In the genomic region with DNA sequence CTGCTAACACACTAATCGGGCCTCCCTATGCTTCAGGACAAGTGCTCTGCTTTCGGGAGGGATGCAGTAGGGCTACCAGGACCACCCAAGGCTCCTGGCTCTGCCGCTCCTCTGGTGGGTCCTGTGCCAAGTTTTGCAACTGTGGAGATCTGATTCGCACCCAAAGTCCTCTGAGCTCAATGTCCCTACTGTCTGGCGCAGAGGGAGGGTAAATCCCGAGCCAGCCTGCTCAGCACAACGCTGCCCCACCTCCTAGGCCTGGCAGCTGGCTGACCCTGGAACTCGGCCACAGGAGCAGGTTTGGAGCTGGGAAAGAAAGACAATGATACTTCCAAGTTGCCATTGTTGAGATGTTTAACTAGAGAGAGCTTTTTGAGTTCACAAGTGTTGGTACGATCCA, we compare ENCODE assay signal across 12 mouse cellular contexts. TPM values are rescaled to one million over a fixed set of nuclear protein-coding genes. Genes with fewer than 3 reads are reported as not detected.
DNase-seq lines count a peak whose midpoint lies in the region; ATAC-seq and TF ChIP-seq lines count a peak whose summit lies in the region.
"Had no signal": no experiment of that assay in that cellular context is flagged by ENCODE, and none has a peak within 500 bp of the region (broad histone marks: within the 10 kb centered on the region; RNA-seq: fewer than 3 reads in every experiment).

No protein-coding gene starts in this region.

- H3K4me1 ChIP-seq in hindbrain, embryonic 16.5 days (ENCODE audit: control insufficient read depth, insufficient read depth, low read depth, low read length), result no peaks in the 10 kb centered on the region
- peaks cover 8% of the 10 kb centered on the region; the same call in 1 of the 2 replicates for H3K4me1 ChIP-seq in hindbrain, embryonic 10.5 days (replicated peaks)
- H3K4me1 ChIP-seq in midbrain, postnatal 0 days (ENCODE audit: insufficient read depth, low read length), result no peaks in the 10 kb centered on the region
- no peaks in the 10 kb centered on the region for H3K4me1 ChIP-seq in midbrain, embryonic 16.5 days (ENCODE audit: control insufficient read depth, insufficient read depth, low read length)
- H3K4me1 ChIP-seq: intestine, embryonic 15.5 days; midbrain, embryonic 15.5 days had no signal

- peak; percentile 82 for ATAC-seq in hindbrain, embryonic 16.5 days
- peak; percentile 44; the same call in 1 of the 2 replicates for ATAC-seq in midbrain, postnatal 0 days (ENCODE audit: low FRiP score)
- no peak; the same call in 1 of the 2 replicates for ATAC-seq in midbrain, embryonic 16.5 days
- ATAC-seq: activated CD4-positive, CD25-positive, alpha-beta regulatory T cell, adult 4 months; intestine, embryonic 15.5 days; midbrain, embryonic 15.5 days had no signal

- TF ChIP-seq POLR2A in myocyte (IDR thresholded peaks at IDR 0.05; ENCODE audit: insufficient read length, low read depth), result no peak

- H3K27ac ChIP-seq in hindbrain, embryonic 16.5 days (ENCODE audit: low read depth, low read length), result no peak overlapping the region
- no peak overlapping the region for H3K27ac ChIP-seq in hindbrain, embryonic 10.5 days
- no peak overlapping the region for H3K27ac ChIP-seq in midbrain, postnatal 0 days (ENCODE audit: low read depth, low read length)
- no peak overlapping the region for H3K27ac ChIP-seq in midbrain, embryonic 16.5 days (ENCODE audit: low read length)
- H3K27ac ChIP-seq: intestine, embryonic 15.5 days; liver, embryonic 14.5 days; midbrain, embryonic 15.5 days had no signal

- no peaks in the 10 kb centered on the region for H3K9me3 ChIP-seq in hindbrain, embryonic 16.5 days (ENCODE audit: control insufficient read depth, low read length)
- H3K9me3 ChIP-seq in hindbrain, embryonic 10.5 days, result no peaks in the 10 kb centered on the region
- H3K9me3 ChIP-seq in midbrain, postnatal 0 days (ENCODE audit: low read length), result no peaks in the 10 kb centered on the region
- H3K9me3 ChIP-seq in midbrain, embryonic 16.5 days (replicated peaks; ENCODE audit: control insufficient read depth, low read length, poor library complexity, severe bottlenecking), result no peaks in the 10 kb centered on the region
- H3K9me3 ChIP-seq: intestine, embryonic 15.5 days; midbrain, embryonic 15.5 days had no signal

- H3K36me3 ChIP-seq in hindbrain, embryonic 16.5 days (ENCODE audit: control insufficient read depth, insufficient read depth, low read length), result no peaks in the 10 kb centered on the region
- H3K36me3 ChIP-seq in hindbrain, embryonic 10.5 days, result no peaks in the 10 kb centered on the region
- no peaks in the 10 kb centered on the region for H3K36me3 ChIP-seq in midbrain, postnatal 0 days (ENCODE audit: insufficient read depth, low read length)
- no peaks in the 10 kb centered on the region for H3K36me3 ChIP-seq in midbrain, embryonic 16.5 days (ENCODE audit: control insufficient read depth, insufficient read depth, low read length)
- no peaks in the 10 kb centered on the region for H3K36me3 ChIP-seq in myocyte (ENCODE audit: control insufficient read depth, insufficient read depth)
- H3K36me3 ChIP-seq: intestine, embryonic 15.5 days; midbrain, embryonic 15.5 days had no signal

- no peak overlapping the region for H3K4me2 ChIP-seq in hindbrain, embryonic 16.5 days (ENCODE audit: low read length)
- H3K4me2 ChIP-seq in midbrain, postnatal 0 days (ENCODE audit: low read depth, low read length, poor library complexity, severe bottlenecking), result no peak overlapping the region
- H3K4me2 ChIP-seq in midbrain, embryonic 16.5 days (ENCODE audit: low read length), result no peak overlapping the region
- no peak overlapping the region for H3K4me2 ChIP-seq in myocyte (ENCODE audit: low read depth)
- H3K4me2 ChIP-seq: intestine, embryonic 15.5 days; midbrain, embryonic 15.5 days had no signal

- WGBS in hindbrain, embryonic 16.5 days, result 61% methylated on average over 9 of the region's 9 CpGs
- 86% methylated on average over 9 of the region's 9 CpGs for whole genome bisulfite sequencing in hindbrain, embryonic 10.5 days
- WGBS in midbrain, postnatal 0 days, result 57% methylated on average over 9 of the region's 9 CpGs
- WGBS in midbrain, embryonic 16.5 days, result 64% methylated on average over 9 of the region's 9 CpGs

- no peak overlapping the region for H3K4me3 ChIP-seq in hindbrain, embryonic 16.5 days (ENCODE audit: low read length)
- no peak overlapping the region for H3K4me3 ChIP-seq in hindbrain, embryonic 10.5 days
- no peak overlapping the region for H3K4me3 ChIP-seq in midbrain, postnatal 0 days (ENCODE audit: low read depth, low read length)
- H3K4me3 ChIP-seq in midbrain, embryonic 16.5 days (ENCODE audit: low read depth, low read length), result no peak overlapping the region
- H3K4me3 ChIP-seq in myocyte, result no peak overlapping the region
- H3K4me3 ChIP-seq: intestine, embryonic 15.5 days; midbrain, embryonic 15.5 days had no signal

- no peak for DNase-seq in hindbrain, embryonic 10.5 days (ENCODE audit: low spot score)
- DNase-seq in midbrain, postnatal 0 days (ENCODE audit: low spot score), result peak; percentile 58
- DNase-seq in gastrocnemius, postnatal 14 days, result peak; percentile 70
- no peak for DNase-seq in left cerebral cortex, adult 11 months (ENCODE audit: low spot score)
- no peak for DNase-seq in embryo, embryonic 10 days (ENCODE audit: low spot score)

- H3K27me3 ChIP-seq in hindbrain, embryonic 16.5 days (replicated peaks; ENCODE audit: control insufficient read depth, insufficient read depth, low read length), result no peaks in the 10 kb centered on the region
- no peaks in the 10 kb centered on the region for H3K27me3 ChIP-seq in hindbrain, embryonic 10.5 days (ENCODE audit: insufficient read depth, poor library complexity, severe bottlenecking)
- no peaks in the 10 kb centered on the region for H3K27me3 ChIP-seq in midbrain, postnatal 0 days (ENCODE audit: insufficient read depth, low read length)
- no peaks in the 10 kb centered on the region for H3K27me3 ChIP-seq in midbrain, embryonic 16.5 days (ENCODE audit: control insufficient read depth, insufficient read depth, low read depth, low read length)
- H3K27me3 ChIP-seq in myocyte (ENCODE audit: control insufficient read depth, insufficient read depth, insufficient read length), result no peaks in the 10 kb centered on the region
- H3K27me3 ChIP-seq: intestine, embryonic 15.5 days; midbrain, embryonic 15.5 days had no signal

- H3K79me2 ChIP-seq in myocyte (ENCODE audit: control insufficient read depth, insufficient read depth), result no peaks in the 10 kb centered on the region

- intact Hi-C loops in gastrocnemius, postnatal 14 days (cut with DNase I; ENCODE audit: low total_unique reads), result no loop called here

- no peak for TF ChIP-seq CTCF in midbrain, postnatal 0 days (IDR thresholded peaks at IDR 0.05)

- H3ac ChIP-seq in myocyte (ENCODE audit: control insufficient read depth, insufficient read length), result no peak overlapping the region

- no peak overlapping the region for H3K9ac ChIP-seq in hindbrain, embryonic 16.5 days (ENCODE audit: low read depth, low read length)
- H3K9ac ChIP-seq in midbrain, postnatal 0 days (replicated peaks; ENCODE audit: low read length, poor library complexity, severe bottlenecking), result no peak overlapping the region
- H3K9ac ChIP-seq in midbrain, embryonic 16.5 days (ENCODE audit: low read depth, low read length), result no peak overlapping the region
- H3K9ac ChIP-seq: intestine, embryonic 15.5 days; liver, embryonic 14.5 days; midbrain, embryonic 15.5 days had no signal

TF ChIP-seq in myocyte, 11 proteins besides CTCF, POLR2A, EP300 and RAD21 (continues in another document):
- TF ChIP-seq USF1 (IDR thresholded peaks at IDR 0.05; ENCODE audit: low read depth) (no peak), TCF3 (IDR thresholded peaks at IDR 0.05; ENCODE audit: insufficient read length, low read depth) (no peak), CEBPB (IDR thresholded peaks at IDR 0.05; ENCODE audit: insufficient read depth, poor library complexity, severe bottlenecking) (no peak), E2F4 (IDR thresholded peaks at IDR 0.05; ENCODE audit: insufficient read depth) (no peak), MAX (IDR thresholded peaks at IDR 0.05; ENCODE audit: low read depth) (no peak), POLR2AphosphoS2 (IDR thresholded peaks at IDR 0.05; ENCODE audit: insufficient read length, low read depth) (no peak), MYOD1 (IDR thresholded peaks at IDR 0.05; ENCODE audit: control insufficient read depth in 1 of 3, insufficient read length in 2 of 3, low read depth in 2 of 3) (peak in 1 of 3 experiments; percentile 51), SRF (IDR thresholded peaks at IDR 0.05; ENCODE audit: control insufficient read depth, insufficient read length, low read depth) (no peak), TCF12 (IDR thresholded peaks at IDR 0.05; ENCODE audit: insufficient read depth, poor library complexity, severe bottlenecking) (no peak)

RNA-seq across cellular contexts. Expression of gene Emilin3, which starts 13.1 kb away (rescaled TPM):
- polyA plus RNA-seq in hindbrain, embryonic 16.5 days (2015; fragmentation: Nextera tagmentation; extraction: Ambion mirVana), result 0.70 and 1.3 TPM in 2 replicates
- 2.6 and 3.4 TPM in 2 replicates for polyA plus RNA-seq in hindbrain, embryonic 10.5 days (2016; fragmentation: Nextera tagmentation; extraction: Ambion mirVana)
- 0.55 and 1.6 TPM in 2 replicates for total RNA-seq in midbrain, postnatal 0 days (2014; rRNA removed)
- polyA plus RNA-seq in midbrain, postnatal 0 days (2015; fragmentation: Nextera tagmentation; extraction: Ambion mirVana), result 0.44 and 0.51 TPM in 2 replicates
- 0.58 and 0.65 TPM in 2 replicates for polyA plus RNA-seq in midbrain, embryonic 16.5 days (2015; fragmentation: Nextera tagmentation; extraction: Ambion mirVana)
- total RNA-seq in gastrocnemius, postnatal 14 days (2021), result 1 to 10 TPM; 2.1 to 3.8 TPM
- not detected for polyA plus RNA-seq in myocyte (2012; fragmentation: generic; extraction: Trizol)
- polyA plus RNA-seq: activated CD4-positive, CD25-positive, alpha-beta regulatory T cell, adult 4 months had no signal

RNA-seq across cellular contexts. Expression of gene Lpin3, which starts 44.7 kb away (rescaled TPM):
- polyA plus RNA-seq in hindbrain, embryonic 16.5 days (2015; fragmentation: Nextera tagmentation; extraction: Ambion mirVana), result 0.43 and 0.66 TPM in 2 replicates
- polyA plus RNA-seq in hindbrain, embryonic 10.5 days (2016; fragmentation: Nextera tagmentation; extraction: Ambion mirVana), result 0.52 and 1.1 TPM in 2 replicates
- total RNA-seq in midbrain, postnatal 0 days (2014; rRNA removed), result 1.1 and 3.7 TPM in 2 replicates
- 0.38 and 0.55 TPM in 2 replicates for polyA plus RNA-seq in midbrain, postnatal 0 days (2015; fragmentation: Nextera tagmentation; extraction: Ambion mirVana)
- 0.33 and 0.45 TPM in 2 replicates for polyA plus RNA-seq in midbrain, embryonic 16.5 days (2015; fragmentation: Nextera tagmentation; extraction: Ambion mirVana)
- 10 to 100 TPM in 1 of 2 experiments, 1 to 10 TPM in 1; 8.2 to 10.1 TPM for total RNA-seq in gastrocnemius, postnatal 14 days (2021)
- 10.5 TPM for polyA plus RNA-seq in myocyte (2012; fragmentation: generic; extraction: Trizol)

RNA-seq across cellular contexts. Expression of gene Zhx3, which starts 52.4 kb away (rescaled TPM):
- 19.9 and 21.0 TPM in 2 replicates for polyA plus RNA-seq in hindbrain, embryonic 16.5 days (2015; fragmentation: Nextera tagmentation; extraction: Ambion mirVana)
- 7.3 and 7.6 TPM in 2 replicates for polyA plus RNA-seq in hindbrain, embryonic 10.5 days (2016; fragmentation: Nextera tagmentation; extraction: Ambion mirVana)
- 43.9 and 63.9 TPM in 2 replicates for total RNA-seq in midbrain, postnatal 0 days (2014; rRNA removed)
- polyA plus RNA-seq in midbrain, postnatal 0 days (2015; fragmentation: Nextera tagmentation; extraction: Ambion mirVana), result 17.3 and 18.7 TPM in 2 replicates
- polyA plus RNA-seq in midbrain, embryonic 16.5 days (2015; fragmentation: Nextera tagmentation; extraction: Ambion mirVana), result 21.1 and 22.6 TPM in 2 replicates
- total RNA-seq in gastrocnemius, postnatal 14 days (2021), result 10 to 100 TPM; 43.4 to 44.8 TPM
- polyA plus RNA-seq in myocyte (2012; fragmentation: generic; extraction: Trizol), result 6.1 TPM

Comparison
In these comparisons a context has a peak if more than half of its experiments do, and no peak if none do; other contexts are left out.
1. DNase-seq: peak in midbrain, postnatal 0 days (single experiment) and gastrocnemius, postnatal 14 days (single experiment); none in hindbrain, embryonic 10.5 days (single experiment), left cerebral cortex, adult 11 months (single experiment) and embryo, embryonic 10 days (single experiment).